Comparison of ENCODE assay signal across 8 mouse cellular contexts in genomic region chr16:20717181-20717977, GRCm38 (mm10). TPM values are rescaled to one million over a fixed set of nuclear protein-coding genes. Genes with fewer than 3 reads are reported as not detected.
DNase-seq lines count a peak whose midpoint lies in the region; ATAC-seq lines count a peak whose summit lies in the region.

Gene Polr2h, plus strand, starts transcription at chr16:20717665.
Gene Clcn2, minus strand, starts transcription at chr16:20717746.

- H3K9ac ChIP-seq in hindbrain, embryonic 15.5 days: peak within 1 kb of the TSS; percentile 62

- H3K9me3 ChIP-seq in hindbrain, embryonic 15.5 days: no peaks in the 10 kb centered on the region

- H3K4me2 ChIP-seq in hindbrain, embryonic 15.5 days: peak within 1 kb of the TSS; percentile 94

- H3K4me3 ChIP-seq in hindbrain, embryonic 15.5 days: peak within 1 kb of the TSS; percentile 72

- ATAC-seq in hindbrain, embryonic 15.5 days (ENCODE audit: low FRiP score, low read depth): peak; percentile 83

- peak within 1 kb of the TSS; percentile 85 for H3K27ac ChIP-seq in hindbrain, embryonic 15.5 days (replicated peaks)

- no peaks in the 10 kb centered on the region for H3K27me3 ChIP-seq in hindbrain, embryonic 15.5 days

- peaks cover 25% of the 10 kb centered on the region for H3K36me3 ChIP-seq in hindbrain, embryonic 15.5 days

- DNase-seq in T-cell, adult 2 months (ENCODE audit: low spot score): peak; percentile 99
- DNase-seq in cerebellum, postnatal 36 days: peak; percentile 95 to 97
- peak; percentile 97 to 98 for DNase-seq in frontal cortex, postnatal 36 days (ENCODE audit: low spot score in 2 of 2)
- DNase-seq in left cerebral cortex, adult 11 months (ENCODE audit: low spot score): peak; percentile 96
- peak; percentile 98 to 99 for DNase-seq in lung, postnatal 4 days
- peak; percentile 83 for DNase-seq in retina, postnatal 7 days (ENCODE audit: low read depth, low spot score)
- DNase-seq in urinary bladder, adult 2 months (ENCODE audit: low spot score): peak; percentile 95

- H3K4me1 ChIP-seq in hindbrain, embryonic 15.5 days (replicated peaks): peaks cover 37% of the 10 kb centered on the region

- WGBS in hindbrain, embryonic 15.5 days: under 1% methylated on average over 62 of the region's 62 CpGs

RNA-seq across cellular contexts. Expression of gene Polr2h, which starts in this region (rescaled TPM):
- 89.0 and 89.8 TPM in 2 replicates for polyA plus RNA-seq in hindbrain, embryonic 15.5 days (2015; fragmentation: Nextera tagmentation; extraction: Ambion mirVana)
- 36.3 and 40.9 TPM in 2 replicates for polyA plus RNA-seq in urinary bladder, adult 2 months (2012; rRNA removed)

RNA-seq across cellular contexts. Expression of gene Clcn2, which starts in this region (rescaled TPM):
- polyA plus RNA-seq in hindbrain, embryonic 15.5 days (2015; fragmentation: Nextera tagmentation; extraction: Ambion mirVana): 33.7 and 36.0 TPM in 2 replicates
- polyA plus RNA-seq in urinary bladder, adult 2 months (2012; rRNA removed): 12.8 and 14.0 TPM in 2 replicates

Comparison
In these comparisons a context has a peak if more than half of its experiments do, and no peak if none do; other contexts are left out.
1. Peak in every context shown above with its lines: DNase-seq, ATAC-seq, H3K4me3 ChIP-seq and H3K27ac ChIP-seq.